Mouse (Mus musculus): ENCODE data around the gene Gm45140. TPM values are rescaled to one million over a fixed set of nuclear protein-coding genes. Genes with fewer than 3 reads are reported as not detected.

The Gm45140 gene
- polyA plus RNA-seq, 1 experiment: 1.1 TPM

GRCm38 (mm10) chr6:87845031-87845695 is 9.6 kb upstream of the Gm45140 start:
- no peak for DNase-seq (ENCODE audit: low read depth)

GRCm38 (mm10) chr6:87842254-87842653 is 6.7 kb upstream of the Gm45140 start:
- no peak for DNase-seq (ENCODE audit: low read depth)

- DNase-seq (ENCODE audit: low read depth): no peak
Observed at GRCm38 (mm10) chr6:87841635-87842034, 6.0 kb upstream of the Gm45140 start.

- DNase-seq (ENCODE audit: low read depth): no peak
Observed at GRCm38 (mm10) chr6:87839797-87840341, 4.3 kb upstream of the Gm45140 start.

GRCm38 (mm10) chr6:87838551-87839197 is 3.1 kb upstream of the Gm45140 start, which contains the start of gene Isy1:
Gene Isy1, minus strand, starts transcription at chr6:87838798.
- peak; percentile 77 for DNase-seq (ENCODE audit: low read depth)

GRCm38 (mm10) chr6:87820366-87820765 is 15.2 kb downstream of the Gm45140 start:
- no peak for DNase-seq (ENCODE audit: low read depth)

DNA sequence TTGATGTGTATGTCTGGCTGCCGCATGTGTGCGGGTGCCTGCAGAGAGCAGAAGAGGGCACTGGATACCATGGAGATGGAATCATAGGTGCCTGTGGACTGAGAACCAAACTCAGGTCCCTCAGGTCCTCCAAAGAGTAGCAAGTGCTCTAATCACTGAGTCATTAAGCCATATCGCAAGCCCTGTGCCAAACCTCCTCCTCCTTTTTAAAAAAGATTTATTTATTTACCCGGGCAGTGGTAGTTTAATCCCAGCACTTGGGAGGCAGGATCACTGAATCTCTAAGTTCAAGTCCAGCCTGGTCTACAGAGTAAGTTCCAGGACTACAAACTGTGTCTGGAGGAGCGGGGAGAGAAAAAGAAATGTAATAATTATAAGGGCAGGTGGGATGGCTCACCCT is 21.1 kb downstream of the Gm45140 start:
- DNase-seq (ENCODE audit: low read depth): no peak

DNA sequence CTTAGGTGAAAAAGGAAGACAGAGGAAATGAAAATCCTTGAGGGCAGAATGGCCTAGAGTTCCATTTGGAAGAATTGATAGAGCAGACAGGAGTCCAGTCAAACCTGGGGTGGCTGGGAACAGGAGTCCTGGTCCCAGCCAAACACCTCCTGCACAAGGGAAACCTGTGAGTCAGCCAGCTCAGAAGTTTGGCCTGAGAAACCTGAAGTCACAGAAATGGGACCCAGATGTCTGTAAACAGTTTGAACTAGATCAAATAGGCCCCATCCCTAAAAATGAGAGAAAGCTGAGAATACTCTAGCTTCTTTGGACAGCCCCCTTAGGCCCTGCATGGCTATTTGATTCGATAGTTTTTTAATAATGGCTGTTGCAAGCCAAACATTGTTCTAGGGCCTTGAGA is 22.9 kb downstream of the Gm45140 start:
- DNase-seq (ENCODE audit: low read depth): no peak

GRCm38 (mm10) chr6:87811675-87812338 is 23.8 kb downstream of the Gm45140 start, which contains the start of gene Rab43:
Gene Rab43, minus strand, starts transcription at chr6:87812164.
- no peak for DNase-seq (ENCODE audit: low read depth)

GRCm38 (mm10) chr6:87810713-87811669 is 24.6 kb downstream of the Gm45140 start:
- no peak for DNase-seq (ENCODE audit: low read depth)

DNA sequence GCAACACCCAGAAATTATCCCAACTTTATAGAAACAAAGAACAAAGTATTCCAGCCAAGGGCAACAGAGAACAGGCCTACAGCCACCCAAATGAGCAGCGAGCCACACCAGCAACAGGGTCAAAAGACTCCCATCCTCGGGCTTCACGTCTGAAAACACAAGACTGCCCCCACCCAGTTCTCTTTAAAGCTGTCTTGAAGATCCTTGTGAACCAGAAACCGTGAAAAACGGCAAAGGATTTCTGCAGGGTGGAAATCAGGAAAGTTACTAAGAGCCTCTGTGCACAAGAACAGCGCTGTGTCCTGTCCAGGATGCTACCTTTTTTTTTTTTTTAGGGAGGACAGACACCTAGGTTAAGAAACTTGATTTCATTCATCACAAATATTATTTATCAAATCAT is 25.3 kb downstream of the Gm45140 start:
- DNase-seq (ENCODE audit: low read depth): no peak

DNA sequence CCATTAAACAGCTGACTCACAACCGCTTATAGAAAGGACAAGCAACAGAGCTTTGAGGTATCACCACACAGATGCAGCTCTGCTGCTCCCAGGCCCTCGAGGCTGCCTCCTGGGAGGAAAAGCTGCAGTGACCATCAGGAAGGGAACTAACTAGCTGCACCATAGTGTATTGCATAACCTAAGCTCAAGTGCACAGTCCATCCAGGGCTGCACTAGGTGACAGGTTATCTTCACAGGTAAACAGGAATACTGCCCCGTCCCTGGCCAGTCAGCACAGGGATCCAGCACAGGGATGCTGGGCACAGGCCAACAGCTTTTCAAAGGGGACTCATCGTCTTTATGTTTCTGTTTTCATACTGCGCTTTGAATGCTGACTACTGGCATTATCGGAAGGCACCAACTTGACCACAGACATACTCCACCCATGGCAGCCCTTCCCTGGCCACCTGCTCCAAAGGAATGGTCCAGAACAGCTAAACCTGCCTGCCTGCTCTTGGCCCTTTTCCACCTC is 25.9 kb downstream of the Gm45140 start:
- DNase-seq (ENCODE audit: low read depth): no peak

- DNase-seq (ENCODE audit: low read depth): no peak
Observed at GRCm38 (mm10) chr6:87809144-87809543, 26.5 kb downstream of the Gm45140 start.

- DNase-seq (ENCODE audit: low read depth): no peak
Observed at GRCm38 (mm10) chr6:87808521-87808920, 27.1 kb downstream of the Gm45140 start.

DNA sequence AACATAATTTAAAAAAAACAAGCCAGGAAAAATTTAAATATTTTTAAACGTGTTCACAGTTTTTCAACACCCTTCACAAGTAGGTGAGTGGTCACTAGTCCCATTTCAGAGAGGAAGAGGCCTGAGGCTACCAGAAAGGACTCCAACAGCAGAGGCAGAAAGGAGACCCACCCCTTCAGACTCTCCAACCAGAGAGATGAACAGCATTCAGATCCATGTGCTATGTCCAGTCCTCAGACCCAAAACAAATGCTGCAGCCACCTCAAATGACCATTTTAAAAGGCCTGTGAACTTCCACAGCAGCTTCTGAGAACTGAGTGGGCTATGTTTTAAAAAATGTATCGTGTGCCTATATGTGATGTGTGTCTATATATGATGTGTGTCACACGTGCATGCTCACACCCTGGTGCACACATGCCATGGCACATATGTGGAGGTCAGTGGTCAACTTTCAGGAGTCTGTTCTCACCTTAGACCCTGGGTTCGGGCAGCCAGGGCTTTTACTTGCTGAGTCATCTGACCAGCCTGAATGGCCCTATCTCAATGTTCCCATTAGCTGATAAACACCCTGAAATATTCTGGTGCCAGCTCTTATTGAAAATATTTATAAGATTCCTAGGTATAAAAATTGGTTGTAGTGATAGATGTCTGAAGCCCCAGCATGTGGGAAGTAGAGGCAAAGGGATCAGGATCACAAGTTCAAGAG is 27.7 kb downstream of the Gm45140 start:
- DNase-seq (ENCODE audit: low read depth): no peak

DNA sequence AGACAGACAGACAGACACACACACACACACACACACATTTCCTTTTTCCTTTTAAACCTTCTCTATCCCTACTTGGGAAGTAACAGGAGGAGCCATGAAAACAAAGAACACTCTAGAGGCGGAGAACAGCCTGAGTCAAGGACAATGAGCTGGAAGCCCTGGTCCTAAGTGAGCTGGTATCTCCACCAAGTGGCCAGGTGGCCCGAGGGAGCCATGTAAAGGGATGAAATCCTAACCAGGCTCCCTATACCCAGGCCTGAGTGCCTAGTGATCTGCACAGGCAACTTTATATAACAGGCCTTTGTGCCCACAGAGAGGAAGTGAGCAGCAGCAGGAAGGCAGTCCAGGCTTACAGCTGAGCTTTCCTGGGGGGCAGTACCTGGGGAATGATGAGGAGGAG is 28.7 kb downstream of the Gm45140 start:
- no peak for DNase-seq (ENCODE audit: low read depth)

DNA sequence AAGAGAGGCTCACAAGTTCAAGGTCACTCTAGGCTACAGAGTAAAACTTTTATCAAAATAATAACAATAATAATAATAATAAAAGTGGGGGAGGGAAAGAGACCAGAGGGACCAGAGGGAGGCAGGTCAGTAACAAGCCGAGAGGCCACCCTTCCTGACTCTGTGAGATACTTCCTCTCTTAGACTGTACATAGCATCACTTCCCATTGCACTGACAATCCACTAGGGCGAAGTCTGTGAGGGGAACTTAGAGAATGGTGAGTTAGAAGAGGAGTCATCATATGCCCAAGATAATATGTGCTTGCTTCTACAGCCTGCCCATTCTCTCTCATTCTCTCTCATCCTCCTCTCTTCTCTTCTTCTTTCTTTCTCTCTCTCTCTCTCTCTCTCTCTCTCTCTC is 29.6 kb downstream of the Gm45140 start:
- DNase-seq (ENCODE audit: low read depth): no peak

DNA sequence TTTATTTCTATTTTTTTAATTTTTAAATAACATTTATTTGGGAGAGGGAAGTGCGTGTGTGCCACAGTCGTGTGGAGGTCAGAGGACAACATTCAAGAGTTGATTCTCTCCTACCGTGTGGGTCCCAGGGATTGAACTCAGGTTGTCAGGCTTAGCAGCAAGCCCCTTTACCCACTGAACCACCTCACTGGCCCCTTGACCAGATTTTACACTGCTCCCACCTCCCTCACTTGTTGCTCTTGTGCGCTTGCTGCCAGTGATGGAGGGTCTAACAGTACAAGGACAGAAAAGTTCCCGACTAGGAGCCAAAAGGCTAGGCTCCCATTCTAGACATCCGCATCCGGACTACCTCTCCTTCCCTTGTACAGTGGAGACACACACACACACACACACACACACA is 30.1 kb downstream of the Gm45140 start:
- no peak for DNase-seq (ENCODE audit: low read depth)

DNA sequence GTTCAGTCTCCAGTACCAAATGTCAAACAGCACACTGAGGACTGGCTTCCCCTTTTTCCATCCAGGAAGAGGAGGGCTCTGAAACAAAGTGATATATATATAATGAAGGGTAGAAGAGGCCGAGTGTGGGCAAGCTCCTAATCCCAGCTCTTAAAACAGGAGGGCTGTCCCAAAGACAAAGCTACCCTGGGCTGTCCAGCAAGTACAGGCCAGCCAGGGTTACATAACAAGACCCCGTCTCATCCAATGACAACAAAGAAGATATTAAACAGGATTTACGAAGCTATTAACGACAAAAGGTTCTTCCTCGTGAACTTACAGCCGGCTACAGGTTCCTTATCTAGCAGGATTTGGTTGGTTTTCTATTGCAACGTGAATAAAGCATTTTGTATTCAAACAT is 30.7 kb downstream of the Gm45140 start:
- peak; percentile 70 for DNase-seq (ENCODE audit: low read depth)

GRCm38 (mm10) chr6:87804036-87804435 is 31.6 kb downstream of the Gm45140 start:
- peak; percentile 62 for DNase-seq (ENCODE audit: low read depth)

DNA sequence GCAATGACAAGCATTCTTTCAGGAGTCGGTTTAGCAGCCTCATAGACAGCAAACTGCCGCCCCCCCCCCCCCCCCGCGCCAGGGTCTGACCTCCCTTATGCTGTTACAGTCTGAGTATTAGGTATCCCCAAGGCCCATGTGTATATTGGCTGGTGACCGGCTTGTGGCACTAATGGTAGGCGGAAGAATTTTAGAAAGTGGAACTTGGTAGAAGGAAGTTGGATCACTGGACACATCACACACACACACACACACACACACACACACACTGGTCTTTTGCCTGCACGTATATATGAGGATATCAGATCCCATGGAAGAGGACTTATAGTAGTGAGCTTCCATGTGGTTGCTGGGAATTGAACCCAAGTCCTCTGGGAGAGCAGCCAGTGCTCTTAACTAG is 33.1 kb downstream of the Gm45140 start:
- no peak for DNase-seq (ENCODE audit: low read depth)
